Mouse (Mus musculus) layer of hippocampus, adult 6 months (tissue): ENCODE results near the gene Gm13212. TPM values are rescaled to one million over a fixed set of nuclear protein-coding genes. Genes with fewer than 3 reads are reported as not detected.

Source experiments
- long read RNA-seq, 2 experiments: library from polyadenylated mRNA; unstranded; transcript quantifications; one replicate each; pipeline ENCODE4 v2.0.0; 2019 to 2020
- polyA plus RNA-seq: library from polyadenylated mRNA; unstranded; fragments of <200 nt; fragmentation: Nextera tagmentation; gene quantifications from 2 replicates; pipeline ENCODE4 v1.2.3, GENCODE M21; 2021

The Gm13212 gene
- polyA plus RNA-seq = 0.10 TPM in 2 replicates
- long read RNA-seq, experiment 1 = 0 reads
- long read RNA-seq, experiment 2 = 0 reads

GRCm38 (mm10) chr4:145585078-145585477, at the start of gene Gm13212:
Gene Gm13212, plus strand, starts transcription at chr4:145585166.

GRCm38 (mm10) chr4:145670385-145670784, 85.4 kb downstream of the Gm13212 start, which contains the start of gene Zfp980:
Gene Zfp980, plus strand, starts transcription at chr4:145670685.

Other genes with a start within 250 kb of the Gm13212 start
- not detected in 2 replicates for gene Zfp990, start 74.4 kb upstream of the Gm13212 start, polyA plus RNA-seq
- not detected in 2 replicates for gene Zfp980, start 85.5 kb downstream of the Gm13212 start, polyA plus RNA-seq